Mouse (Mus musculus) midbrain, embryonic 14.5 days (tissue): ENCODE data around the gene Ripply3. TPM values are rescaled to one million over a fixed set of nuclear protein-coding genes. Genes with fewer than 3 reads are reported as not detected.

Source experiments
- ATAC-seq: fragments of 200-750 bp; cut with Nextera tagmentation; 2 replicates; pipeline ENCODE4 v1.8.0; 2017; ENCODE audit warnings: moderate number of reproducible peaks, moderate library complexity; ENCODE audit not compliant: low FRiP score, low TSS enrichment
- DNase-seq: peaks from one replicate; pipeline ENCODE4 v3.0.0-alpha.2; 2015
- H3K27ac ChIP-seq: fragments of 300-500 bp; sonication (generic); replicated peaks from 2 replicates; pipeline ENCODE4 v1.5.1; 2014; ENCODE audit warnings: mild to moderate bottlenecking, low read depth, low read length, moderate library complexity
- H3K27me3 ChIP-seq: fragments of 300-500 bp; sonication (generic); 2 replicates; pipeline ENCODE4 v1.6.1; 2014; ENCODE audit warnings: low read length, control low read depth, mixed read lengths; ENCODE audit not compliant: control insufficient read depth, insufficient read depth
- H3K36me3 ChIP-seq: fragments of 300-500 bp; sonication (generic); 2 replicates; pipeline ENCODE4 v1.6.1; 2014; ENCODE audit warnings: low read length, control low read depth; ENCODE audit not compliant: control insufficient read depth, insufficient read depth
- H3K4me1 ChIP-seq: fragments of 300-500 bp; sonication (generic); 2 replicates; pipeline ENCODE4 v1.6.1; 2014; ENCODE audit warnings: mild to moderate bottlenecking, antibody characterized with exemption, low read length, control low read depth; ENCODE audit not compliant: control insufficient read depth, insufficient read depth
- H3K4me2 ChIP-seq: fragments of 300-500 bp; sonication (generic); 2 replicates; pipeline ENCODE4 v1.6.1; 2014; ENCODE audit warnings: mild to moderate bottlenecking, low read length, moderate library complexity
- H3K4me3 ChIP-seq: fragments of 300-500 bp; sonication (generic); replicated peaks from 2 replicates; pipeline ENCODE4 v1.5.1; 2014; ENCODE audit warnings: low read depth, low read length
- H3K9ac ChIP-seq: fragments of 300-500 bp; sonication (generic); replicated peaks from 2 replicates; pipeline ENCODE4 v1.6.1; 2014; ENCODE audit warnings: mild to moderate bottlenecking, low read length, moderate library complexity
- H3K9me3 ChIP-seq: fragments of 300-500 bp; sonication (generic); 2 replicates; pipeline ENCODE4 v1.6.1; 2016; ENCODE audit warnings: low read length, control low read depth, mixed read lengths; ENCODE audit not compliant: control insufficient read depth
- WGBS: fragments of 180-500 bp; shearing (Covaris S2); extraction: QIAGEN DNeasy Blood & Tissue Kit; methylation state at CpG from one replicate; pipeline ENCODE4 v1.1.7; 2014; 5-methylcytosine and 5-hydroxymethylcytosine counted together
- polyA plus RNA-seq: library from polyadenylated mRNA; unstranded; fragments of >200 nt; fragmentation: Nextera tagmentation; extraction: Ambion mirVana; gene quantifications from 2 replicates; pipeline ENCODE4 v1.2.1, GENCODE M21; 2014

Gene Ripply3
- polyA plus RNA-seq, 1 experiment from 2014 or later, result 1.2 TPM

GRCm38 (mm10) chr16:94311931-94312330 lies 16.3 kb upstream of the Ripply3 start:
- Histone ChIP-seq H3K9me3 (no peaks in the 10 kb centered on the region), H3K9ac (peak overlapping the region; percentile 91; the same call in 1 of the 2 replicates), H3K4me2 (peak overlapping the region; percentile 73), H3K4me1 (peaks cover 15% of the 10 kb centered on the region; the same call in 1 of the 2 replicates), H3K36me3 (no peaks in the 10 kb centered on the region), H3K27me3 (no peaks in the 10 kb centered on the region), H3K4me3 (peak overlapping the region; percentile 61), H3K27ac (peak overlapping the region; percentile 99)
- WGBS, result 54% methylated on average over 4 of the region's 4 CpGs
- DNase-seq, result peak; percentile 43
- ATAC-seq, result no peak

DNA sequence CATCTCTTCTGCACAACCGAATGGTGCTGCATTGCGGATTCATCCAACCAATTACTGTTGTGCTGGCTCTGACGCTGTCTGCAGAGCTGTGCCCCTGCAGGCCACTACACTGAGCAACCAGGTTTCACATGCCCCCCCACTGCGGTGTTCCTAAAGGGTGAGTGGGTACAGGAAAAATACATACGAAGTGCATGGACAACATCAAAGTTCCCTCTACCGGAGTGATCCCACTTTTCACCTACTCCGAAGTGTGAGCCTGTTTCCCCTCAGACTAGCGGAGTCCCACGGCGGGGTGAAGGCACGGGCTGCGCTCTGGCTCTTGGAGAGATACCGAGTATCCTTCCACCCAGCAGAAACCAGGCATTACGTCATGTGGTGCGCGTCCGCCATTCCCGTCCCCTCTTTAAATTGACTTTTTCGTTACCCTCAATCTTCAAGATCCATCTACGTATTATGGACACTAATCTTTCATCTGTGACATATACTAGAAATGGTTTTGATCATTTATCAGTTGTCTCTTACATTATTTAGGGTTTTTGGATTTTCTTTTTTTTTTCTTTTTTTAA lies 15.5 kb upstream of the Ripply3 start:
- WGBS, result under 1% methylated on average over 20 of the region's 20 CpGs
- H3K4me3 ChIP-seq, result peak overlapping the region; percentile 61
- peak overlapping the region; percentile 91 for H3K9ac ChIP-seq
- peaks cover 15% of the 10 kb centered on the region; the same call in 1 of the 2 replicates for H3K4me1 ChIP-seq
- no peaks in the 10 kb centered on the region for H3K36me3 ChIP-seq
- DNase-seq, result peak; percentile 96
- no peaks in the 10 kb centered on the region for H3K27me3 ChIP-seq
- H3K27ac ChIP-seq, result peak overlapping the region; percentile 99
- H3K9me3 ChIP-seq, result no peaks in the 10 kb centered on the region
- peak; percentile 89 for ATAC-seq
- H3K4me2 ChIP-seq, result peak overlapping the region; percentile 73

- peak within 1 kb of the TSS; percentile 61 for H3K4me3 ChIP-seq
- no peaks in the 10 kb centered on the region for H3K36me3 ChIP-seq
- H3K9ac ChIP-seq, result peak within 1 kb of the TSS; percentile 91
- H3K27ac ChIP-seq, result peak within 1 kb of the TSS; percentile 99
- peak within 1 kb of the TSS; percentile 73 for H3K4me2 ChIP-seq
- peak; percentile 99 for DNase-seq
- H3K9me3 ChIP-seq, result no peaks in the 10 kb centered on the region
- ATAC-seq, result peak; percentile 93
- under 1% methylated on average over 64 of the region's 64 CpGs for WGBS
- H3K4me1 ChIP-seq, result peaks cover 15% of the 10 kb centered on the region; the same call in 1 of the 2 replicates
- H3K27me3 ChIP-seq, result no peaks in the 10 kb centered on the region
Measured at GRCm38 (mm10) chr16:94313229-94314030, 14.8 kb upstream of the Ripply3 start, which contains the start of gene Hlcs. Hlcs (minus strand) TSS chr16:94313571.

DNA sequence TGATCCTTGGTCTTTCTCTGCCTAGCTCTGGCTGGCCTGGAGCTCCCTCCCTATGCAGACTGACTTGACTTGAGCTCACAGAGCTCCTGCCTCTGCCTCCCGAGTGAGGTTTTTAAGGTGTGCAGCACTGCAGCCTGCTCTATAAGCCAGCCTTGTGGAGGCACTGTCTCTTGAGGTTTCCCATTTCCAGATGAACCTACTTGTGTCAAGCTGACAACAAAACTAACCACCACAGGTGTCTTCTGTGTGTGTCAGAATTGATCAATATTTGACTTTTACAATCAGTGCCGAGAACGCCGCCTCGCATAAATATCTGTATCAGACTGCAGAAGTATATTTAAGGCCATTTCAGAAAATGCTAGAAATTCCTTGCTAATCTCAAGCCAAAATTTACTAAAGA lies 13.6 kb upstream of the Ripply3 start:
- 90% methylated on average over 5 of the region's 5 CpGs for WGBS
- no peaks in the 10 kb centered on the region for H3K9me3 ChIP-seq
- no peaks in the 10 kb centered on the region for H3K36me3 ChIP-seq
- no peak overlapping the region for H3K4me2 ChIP-seq
- ATAC-seq (no peak), DNase-seq (no peak)
- no peaks in the 10 kb centered on the region for H3K27me3 ChIP-seq
- H3K9ac ChIP-seq, result no peak overlapping the region; the same call in 1 of the 2 replicates
- H3K4me1 ChIP-seq, result peaks cover 15% of the 10 kb centered on the region; the same call in 1 of the 2 replicates
- H3K4me3 ChIP-seq, result no peak overlapping the region
- H3K27ac ChIP-seq, result no peak overlapping the region

DNA sequence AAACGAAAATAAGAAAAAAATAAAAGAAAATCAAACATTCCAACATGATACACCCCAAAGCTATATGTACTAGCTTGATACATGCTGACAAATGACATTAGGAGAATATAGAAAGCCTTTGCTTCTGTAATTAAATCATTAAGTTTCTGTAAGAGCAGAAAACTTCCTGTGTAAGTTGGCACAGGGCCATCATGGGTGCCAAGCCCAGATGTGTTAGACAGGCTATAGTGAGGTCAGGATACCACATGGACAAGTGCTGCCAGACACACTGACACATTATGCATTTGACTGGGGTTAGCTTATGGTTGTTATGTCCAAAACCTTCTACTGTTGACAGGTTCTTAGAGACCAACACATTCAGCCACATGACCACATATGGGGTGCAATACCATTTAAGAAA lies 13.0 kb upstream of the Ripply3 start:
- Histone ChIP-seq H3K36me3 (no peaks in the 10 kb centered on the region), H3K4me3 (no peak overlapping the region), H3K9ac (no peak overlapping the region), H3K27ac (no peak overlapping the region), H3K4me2 (no peak overlapping the region), H3K4me1 (peaks cover 15% of the 10 kb centered on the region; the same call in 1 of the 2 replicates), H3K27me3 (no peaks in the 10 kb centered on the region), H3K9me3 (no peaks in the 10 kb centered on the region)
- no peak for DNase-seq
- no peak for ATAC-seq
- WGBS, result 53% methylated on average over 1 of the region's 1 CpGs

- 85% methylated on average over 5 of the region's 5 CpGs for WGBS
- H3K9ac ChIP-seq, result no peak overlapping the region
Measured at GRCm38 (mm10) chr16:94317752-94318151, 10.5 kb upstream of the Ripply3 start.

DNA sequence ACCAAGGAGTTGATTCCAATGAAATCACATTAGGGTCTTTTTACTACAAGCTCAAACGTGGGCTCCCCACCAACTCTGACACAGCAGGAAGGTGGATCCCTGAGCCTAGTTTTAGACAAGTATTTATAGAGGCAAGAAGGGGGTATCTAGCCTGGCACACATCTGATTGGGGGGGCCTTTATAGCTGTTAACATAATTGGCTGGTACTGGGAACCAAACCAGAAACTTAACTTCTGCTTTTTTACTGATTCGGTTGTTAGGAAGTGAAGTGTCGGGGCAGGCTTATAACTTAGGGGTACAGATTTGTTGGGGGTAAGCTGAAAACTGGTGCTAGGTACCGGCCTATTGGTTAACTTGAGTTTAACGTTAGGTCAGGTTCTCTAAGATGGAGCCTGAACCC lies 8.0 kb upstream of the Ripply3 start:
- Histone ChIP-seq H3K9me3 (no peaks in the 10 kb centered on the region), H3K4me3 (no peak overlapping the region), H3K4me1 (no peaks in the 10 kb centered on the region), H3K4me2 (no peak overlapping the region), H3K27ac (no peak overlapping the region), H3K9ac (no peak overlapping the region), H3K36me3 (no peaks in the 10 kb centered on the region), H3K27me3 (no peaks in the 10 kb centered on the region)
- WGBS, result 82% methylated on average over 5 of the region's 5 CpGs
- ATAC-seq (no peak), DNase-seq (no peak)

More at GRCm38 (mm10) chr16:94317752-94318151, 10.5 kb upstream of the Ripply3 start:
- no peak for ATAC-seq
- DNase-seq, result no peak
- Histone ChIP-seq H3K36me3 (no peaks in the 10 kb centered on the region), H3K9me3 (no peaks in the 10 kb centered on the region), H3K27ac (no peak overlapping the region), H3K4me2 (no peak overlapping the region), H3K4me3 (no peak overlapping the region), H3K4me1 (0 out of 2 replicates have a peak, but pooled peaks cover 8% of the 10 kb centered on the region), H3K27me3 (no peaks in the 10 kb centered on the region)

- Histone ChIP-seq H3K4me2 (no peak overlapping the region), H3K9ac (no peak overlapping the region), H3K4me3 (no peak overlapping the region), H3K27ac (no peak overlapping the region), H3K27me3 (peaks cover 7% of the 10 kb centered on the region), H3K9me3 (no peaks in the 10 kb centered on the region), H3K4me1 (peaks cover 9% of the 10 kb centered on the region), H3K36me3 (no peaks in the 10 kb centered on the region)
- WGBS, result 80% methylated on average over 5 of the region's 5 CpGs
- DNase-seq (no peak), ATAC-seq (no peak)
Measured at GRCm38 (mm10) chr16:94323681-94324080, 4.5 kb upstream of the Ripply3 start.
